Mouse (Mus musculus) liver, embryonic 13.5 days (tissue): ENCODE measurements around the gene Gamt. TPM values are rescaled to one million over a fixed set of nuclear protein-coding genes. Genes with fewer than 3 reads are reported as not detected.
A peak's percentile ranks its signal among the peaks of the same experiment; 100 is the strongest.
"Not testable (repeated sequence)": the region's sequence is repeated elsewhere in the genome, so short reads cannot be mapped to it uniquely, and the experiment has no call there.

Experiments used
- ATAC-seq: fragments of 200-750 bp; cut with Nextera tagmentation; 2 replicates; pipeline ENCODE4 v1.8.0; 2017; ENCODE audit warnings: low read depth, mild to moderate bottlenecking, moderate number of reproducible peaks, moderate library complexity
- DNase-seq: peaks from one replicate; pipeline ENCODE4 v3.0.0; 2022
- H3K27ac ChIP-seq: fragments of 300-500 bp; sonication (generic); 2 replicates; pipeline ENCODE4 v1.5.1; 2015; ENCODE audit warnings: moderate library complexity, mild to moderate bottlenecking, inconsistent platforms
- H3K27me3 ChIP-seq: fragments of 300-500 bp; sonication (generic); 2 replicates; pipeline ENCODE4 v1.6.1; 2015; ENCODE audit warnings: mild to moderate bottlenecking, inconsistent platforms
- H3K36me3 ChIP-seq: fragments of 300-500 bp; sonication (generic); 2 replicates; pipeline ENCODE4 v1.6.1; 2015; ENCODE audit warnings: mild to moderate bottlenecking, inconsistent platforms
- H3K4me1 ChIP-seq: fragments of 300-500 bp; sonication (generic); replicated peaks from 2 replicates; pipeline ENCODE4 v1.6.1; 2015; ENCODE audit warnings: inconsistent platforms
- H3K4me2 ChIP-seq: fragments of 300-500 bp; sonication (generic); 2 replicates; pipeline ENCODE4 v1.6.1; 2015; ENCODE audit warnings: inconsistent platforms, mild to moderate bottlenecking, moderate library complexity
- H3K4me3 ChIP-seq: fragments of 300-500 bp; sonication (generic); replicated peaks from 2 replicates; pipeline ENCODE4 v1.5.1; 2015; ENCODE audit warnings: mild to moderate bottlenecking, inconsistent platforms
- H3K9ac ChIP-seq: fragments of 300-500 bp; sonication (generic); 2 replicates; pipeline ENCODE4 v1.6.1; 2015; ENCODE audit warnings: mild to moderate bottlenecking, inconsistent platforms
- H3K9me3 ChIP-seq: fragments of 300-500 bp; sonication (generic); replicated peaks from 2 replicates; pipeline ENCODE4 v1.6.1; 2016; ENCODE audit warnings: inconsistent platforms
- WGBS: fragments of 180-500 bp; shearing (Covaris S2); methylation state at CpG from one replicate; pipeline ENCODE4 v1.1.7; 2015; ENCODE audit not compliant: insufficient replicate concordance; 5-methylcytosine and 5-hydroxymethylcytosine counted together
- polyA plus RNA-seq: library from polyadenylated mRNA; unstranded; fragments of >200 nt; fragmentation: Nextera tagmentation; extraction: Ambion mirVana; gene quantifications from 2 replicates; pipeline ENCODE4 v1.2.1, GENCODE M21; 2015

Gene Gamt
- polyA plus RNA-seq, 1 experiment from 2014 or later: 57.2 TPM

DNA sequence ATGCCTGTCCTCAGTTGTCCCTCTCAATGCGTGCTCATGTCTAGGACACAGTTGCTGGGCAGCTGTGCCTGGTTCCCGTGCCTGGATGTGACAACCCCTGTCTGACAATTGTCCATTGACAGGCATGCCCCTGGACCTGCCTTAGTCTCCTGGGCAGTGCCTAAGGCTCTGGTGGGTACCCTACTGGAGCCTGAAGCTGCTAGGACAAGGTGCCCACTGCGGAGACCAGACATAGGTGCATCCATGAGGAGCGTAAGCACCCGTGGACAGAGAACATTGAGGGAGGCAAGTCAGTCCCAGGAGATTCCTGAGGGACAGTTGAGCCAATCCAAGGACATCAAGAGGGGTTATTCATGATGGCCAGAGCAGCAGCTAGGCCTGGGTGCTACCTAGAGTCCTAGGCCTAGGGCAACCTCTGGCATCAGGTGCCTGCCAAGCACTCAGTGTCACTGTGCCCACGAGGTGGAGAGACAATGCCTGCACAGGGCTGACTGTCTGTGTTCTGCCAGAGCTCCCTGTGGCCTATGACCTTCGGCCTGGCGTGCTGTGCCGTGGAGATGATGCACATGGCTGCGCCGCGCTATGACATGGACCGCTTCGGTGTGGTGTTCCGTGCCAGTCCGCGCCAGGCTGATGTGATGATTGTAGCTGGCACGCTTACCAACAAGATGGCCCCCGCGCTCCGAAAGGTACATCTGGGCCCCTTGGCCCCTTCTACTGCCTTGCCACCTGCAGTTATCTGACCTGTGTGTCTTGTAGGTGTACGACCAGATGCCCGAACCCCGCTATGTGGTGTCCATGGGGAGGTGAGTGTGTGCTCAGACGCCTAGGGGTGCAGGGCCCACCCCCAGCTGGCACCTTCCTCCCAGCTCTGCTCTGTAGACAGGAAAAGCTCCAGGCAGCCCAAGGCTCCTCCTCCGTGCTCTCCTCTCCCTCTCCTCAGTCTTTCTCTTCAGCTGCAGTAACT is 6.2 kb downstream of the Gamt start:
- Histone ChIP-seq H3K9ac (no peak overlapping the region), H3K4me3 (no peak overlapping the region), H3K4me2 (no peak overlapping the region), H3K27me3 (no peaks in the 10 kb centered on the region), H3K27ac (no peak overlapping the region), H3K9me3 (no peaks in the 10 kb centered on the region), H3K4me1 (peaks cover 60% of the 10 kb centered on the region), H3K36me3 (peaks cover 76% of the 10 kb centered on the region)
- no peak for ATAC-seq
- WGBS: 87% methylated on average over 26 of the region's 26 CpGs
- DNase-seq: no peak

DNA sequence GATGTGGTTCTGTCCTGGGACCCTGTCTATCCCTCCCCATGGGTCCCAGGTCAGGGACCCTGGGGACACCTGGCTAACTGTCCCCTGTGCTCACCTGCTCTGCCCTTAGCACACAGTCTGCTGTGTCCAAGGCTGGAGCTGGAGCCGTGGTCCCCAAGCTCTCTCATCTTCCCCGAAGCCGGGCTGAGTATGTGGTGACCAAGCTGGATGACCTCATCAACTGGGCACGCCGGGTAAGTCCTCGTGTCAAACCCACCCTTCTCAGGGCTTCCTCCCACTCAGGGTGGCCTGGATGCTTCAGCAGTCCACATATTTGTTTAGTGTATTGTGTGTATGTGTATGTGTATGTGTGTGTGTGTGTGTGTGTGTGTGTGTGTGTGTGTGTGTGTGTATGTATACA is 7.3 kb downstream of the Gamt start:
- Histone ChIP-seq H3K9me3 (no peaks in the 10 kb centered on the region), H3K27ac (no peak overlapping the region), H3K4me2 (no peak overlapping the region), H3K9ac (no peak overlapping the region), H3K27me3 (no peaks in the 10 kb centered on the region), H3K36me3 (peaks cover 66% of the 10 kb centered on the region), H3K4me1 (peaks cover 51% of the 10 kb centered on the region), H3K4me3 (no peak overlapping the region)
- WGBS: 90% methylated on average over 6 of the region's 6 CpGs
- no peak for DNase-seq
- no peak for ATAC-seq

DNA sequence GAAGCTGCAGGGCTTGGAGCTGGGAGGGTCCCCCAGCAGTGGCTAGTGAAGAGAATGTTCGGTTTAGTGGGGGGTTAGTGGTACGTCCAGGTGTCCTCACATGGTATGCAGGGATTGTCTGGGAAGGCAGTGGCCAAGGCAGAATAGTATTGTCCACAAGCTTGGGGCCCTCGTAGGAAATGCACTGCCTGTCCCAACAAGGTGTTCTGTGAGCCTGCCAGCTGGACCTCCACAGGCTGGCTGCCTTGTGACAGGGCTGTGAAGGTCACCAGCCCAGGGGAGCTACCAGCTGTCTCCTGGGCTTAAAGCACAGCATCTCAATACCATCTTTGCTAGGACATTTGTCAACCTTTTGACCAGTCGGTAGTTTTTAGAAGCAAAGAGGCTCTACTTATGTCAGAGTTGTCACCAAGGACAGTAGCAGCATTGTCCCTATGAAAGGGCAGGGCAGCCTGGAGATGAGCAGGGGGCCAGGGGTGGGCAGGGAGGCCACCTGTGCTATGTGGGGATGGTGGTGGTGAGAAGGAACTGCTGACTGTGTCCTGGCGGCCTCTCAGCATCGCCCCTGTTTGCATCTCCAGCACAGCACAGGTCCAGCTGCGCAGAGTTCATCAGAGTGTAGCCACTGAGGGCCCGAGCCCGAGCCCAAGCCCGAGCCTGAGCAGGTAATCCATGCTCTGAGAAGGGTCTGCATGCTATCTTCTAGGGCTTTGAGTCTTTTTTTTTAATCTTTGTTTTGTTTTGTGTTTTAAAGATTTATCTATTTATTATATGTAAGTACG is 8.1 kb downstream of the Gamt start:
- Histone ChIP-seq H3K4me2 (no peak overlapping the region), H3K36me3 (peaks cover 58% of the 10 kb centered on the region), H3K27me3 (no peaks in the 10 kb centered on the region), H3K4me1 (peaks cover 51% of the 10 kb centered on the region), H3K9me3 (no peaks in the 10 kb centered on the region), H3K9ac (no peak overlapping the region), H3K4me3 (no peak overlapping the region), H3K27ac (no peak overlapping the region)
- ATAC-seq (no peak), DNase-seq (no peak)
- WGBS: 83% methylated on average over 11 of the region's 11 CpGs

DNA sequence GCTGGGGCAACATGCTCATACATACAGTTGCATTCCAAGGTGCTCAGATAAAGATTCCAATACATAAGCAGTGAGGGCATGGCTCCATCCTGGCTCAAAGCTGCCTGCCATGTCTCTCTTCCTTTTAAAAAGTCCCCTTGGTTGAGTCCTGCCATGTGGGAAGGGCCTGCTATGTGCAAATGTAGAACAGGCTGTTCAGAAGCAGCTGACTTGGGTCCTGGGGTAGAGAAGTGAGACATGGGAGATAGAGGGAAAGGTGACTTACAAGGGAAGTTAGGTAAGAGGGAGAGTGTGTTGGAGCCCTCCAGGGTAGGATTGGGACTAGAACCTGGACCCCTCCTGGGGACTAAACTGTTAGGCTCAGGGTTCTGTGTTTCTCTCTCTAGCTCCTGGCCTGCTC is 8.8 kb downstream of the Gamt start:
- no peak overlapping the region for H3K4me3 ChIP-seq
- DNase-seq (no peak), ATAC-seq (no peak)
- no peak overlapping the region for H3K4me2 ChIP-seq
- no peaks in the 10 kb centered on the region for H3K27me3 ChIP-seq
- no peaks in the 10 kb centered on the region for H3K9me3 ChIP-seq
- H3K27ac ChIP-seq: no peak overlapping the region
- peaks cover 52% of the 10 kb centered on the region for H3K4me1 ChIP-seq
- H3K36me3 ChIP-seq: peaks cover 53% of the 10 kb centered on the region
- H3K9ac ChIP-seq: no peak overlapping the region

DNA sequence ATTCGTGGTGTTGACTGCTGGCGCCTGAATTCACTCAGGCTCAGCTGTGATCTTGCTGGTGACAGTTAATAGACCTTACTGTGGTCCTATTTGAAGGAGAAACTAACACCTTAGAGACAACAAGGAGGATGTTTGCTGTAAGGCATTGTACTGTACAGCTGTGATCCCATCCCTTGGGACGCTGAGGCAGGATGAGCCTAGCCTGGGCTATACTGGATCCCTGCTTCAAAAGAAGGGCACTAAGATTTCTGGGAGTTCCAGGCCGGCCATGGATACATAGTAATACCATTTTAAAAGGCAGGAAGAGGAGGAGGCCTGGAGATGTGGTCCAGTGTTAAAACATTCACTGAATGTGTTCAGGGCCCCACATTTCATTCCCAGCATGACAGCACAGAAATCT is 10.2 kb downstream of the Gamt start:
- H3K27me3 ChIP-seq: no peaks in the 10 kb centered on the region
- H3K4me3 ChIP-seq: peak overlapping the region; percentile 82
- peak overlapping the region; percentile 90 for H3K9ac ChIP-seq
- peak overlapping the region; percentile 90 for H3K4me2 ChIP-seq
- ATAC-seq (no peak), DNase-seq (no peak)
- WGBS: 70% methylated on average over 4 of the region's 4 CpGs
- peaks cover 59% of the 10 kb centered on the region for H3K4me1 ChIP-seq
- H3K36me3 ChIP-seq: peaks cover 38% of the 10 kb centered on the region
- H3K9me3 ChIP-seq: no peaks in the 10 kb centered on the region
- H3K27ac ChIP-seq: no peak overlapping the region

DNA sequence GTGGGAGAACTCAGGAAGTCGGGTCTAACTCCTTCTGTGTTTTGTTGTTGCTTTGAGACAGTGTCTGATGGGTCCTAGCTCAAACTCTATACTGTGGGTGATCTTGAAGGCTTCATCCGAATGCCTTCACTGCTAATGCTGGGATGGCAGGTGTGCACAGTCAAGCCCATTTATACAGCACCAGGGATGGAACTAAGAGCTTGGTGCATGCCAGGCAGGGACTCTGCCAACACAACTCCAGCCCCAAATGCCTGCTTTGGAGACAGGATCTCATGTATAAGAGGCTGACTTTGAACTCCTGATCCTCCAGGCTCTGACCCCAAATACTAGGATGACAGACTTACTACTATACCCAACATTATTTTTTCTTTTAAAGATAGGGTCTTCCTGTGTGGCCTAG is 10.8 kb downstream of the Gamt start:
- DNase-seq (no peak), ATAC-seq (no peak)
- Histone ChIP-seq H3K4me1 (peaks cover 64% of the 10 kb centered on the region), H3K9me3 (no peaks in the 10 kb centered on the region), H3K27ac (peak overlapping the region; percentile 90), H3K27me3 (no peaks in the 10 kb centered on the region), H3K9ac (peak overlapping the region; percentile 90), H3K4me3 (peak overlapping the region; percentile 82), H3K4me2 (peak overlapping the region; percentile 90), H3K36me3 (peaks cover 33% of the 10 kb centered on the region)
- WGBS: 34% methylated on average over 2 of the region's 2 CpGs

DNA sequence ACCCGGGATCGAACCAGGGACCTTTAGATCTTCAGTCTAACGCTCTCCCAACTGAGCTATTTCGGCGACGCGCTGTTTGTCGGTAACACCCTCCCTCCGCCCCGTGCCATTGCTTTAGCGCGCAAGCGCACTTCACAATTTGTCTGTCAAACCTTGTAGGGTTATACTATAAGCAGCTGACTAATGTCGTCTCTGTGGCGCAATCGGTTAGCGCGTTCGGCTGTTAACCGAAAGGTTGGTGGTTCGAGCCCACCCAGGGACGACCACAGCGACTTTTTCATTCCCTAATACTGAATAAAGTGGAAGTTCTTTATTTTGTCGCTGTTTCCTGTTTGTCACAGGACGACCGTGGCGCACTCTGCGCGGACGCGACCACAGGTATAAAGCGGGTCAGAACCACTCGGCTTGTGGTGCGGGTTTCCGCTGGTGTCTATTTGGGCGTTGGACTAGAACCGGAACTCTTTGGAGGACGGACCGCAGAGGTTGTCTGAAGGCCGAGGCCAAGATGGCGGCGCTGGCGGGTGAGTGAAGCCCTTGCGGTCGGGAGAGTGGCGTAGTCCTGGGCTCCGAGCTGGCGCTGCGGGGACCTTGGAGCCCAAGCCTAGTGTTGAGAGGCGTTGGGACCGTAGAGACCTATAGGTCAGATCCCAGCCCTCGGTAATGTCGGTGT is 11.7 kb downstream of the Gamt start, which contains the start of gene Ndufs7:
Ndufs7 (plus strand) TSS at position 151 of the 670 bp plus-strand sequence.
- H3K9me3 ChIP-seq: no peaks in the 10 kb centered on the region
- peak; percentile 89 for DNase-seq
- no peaks in the 10 kb centered on the region for H3K27me3 ChIP-seq
- H3K36me3 ChIP-seq: peaks cover 30% of the 10 kb centered on the region
- H3K4me1 ChIP-seq: peaks cover 62% of the 10 kb centered on the region
- peak within 1 kb of the TSS; percentile 90 for H3K9ac ChIP-seq
- H3K4me2 ChIP-seq: peak within 1 kb of the TSS; percentile 90
- H3K27ac ChIP-seq: peak within 1 kb of the TSS; percentile 90
- under 1% methylated on average over 53 of the region's 53 CpGs for WGBS
- peak within 1 kb of the TSS; percentile 82 for H3K4me3 ChIP-seq
- ATAC-seq: peak; percentile 87

DNA sequence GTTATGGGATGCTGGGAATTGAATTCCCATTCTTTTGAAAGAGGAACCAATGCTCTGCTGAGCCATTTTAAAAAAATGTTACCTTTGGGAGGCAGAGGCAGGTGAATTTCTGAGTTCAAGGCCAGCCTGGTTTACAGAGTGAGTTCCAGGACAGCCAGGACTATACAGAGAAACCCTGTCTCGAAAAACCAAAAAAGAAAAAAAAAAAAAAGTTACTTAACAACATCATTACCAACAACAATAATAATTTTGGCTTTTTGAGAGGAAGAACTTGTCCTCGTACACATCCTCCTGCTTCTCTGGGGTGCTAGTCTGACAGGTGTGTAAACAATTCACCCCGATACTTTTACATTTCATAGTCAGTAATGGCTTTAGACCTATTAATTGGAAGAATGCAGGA is 12.4 kb downstream of the Gamt start:
- DNase-seq, H3K27me3 ChIP-seq, H3K9me3 ChIP-seq, ATAC-seq: not testable (repeated sequence)
- peak overlapping the region; percentile 31; the same call in 1 of the 2 replicates for H3K9ac ChIP-seq
- H3K4me3 ChIP-seq: peak overlapping the region; percentile 82
- H3K27ac ChIP-seq: peak overlapping the region; percentile 20; the same call in 1 of the 2 replicates
- peaks cover 59% of the 10 kb centered on the region for H3K4me1 ChIP-seq
- peak overlapping the region; percentile 90 for H3K4me2 ChIP-seq
- H3K36me3 ChIP-seq: peaks cover 30% of the 10 kb centered on the region
- 24% methylated on average over 3 of the region's 3 CpGs for WGBS

DNA sequence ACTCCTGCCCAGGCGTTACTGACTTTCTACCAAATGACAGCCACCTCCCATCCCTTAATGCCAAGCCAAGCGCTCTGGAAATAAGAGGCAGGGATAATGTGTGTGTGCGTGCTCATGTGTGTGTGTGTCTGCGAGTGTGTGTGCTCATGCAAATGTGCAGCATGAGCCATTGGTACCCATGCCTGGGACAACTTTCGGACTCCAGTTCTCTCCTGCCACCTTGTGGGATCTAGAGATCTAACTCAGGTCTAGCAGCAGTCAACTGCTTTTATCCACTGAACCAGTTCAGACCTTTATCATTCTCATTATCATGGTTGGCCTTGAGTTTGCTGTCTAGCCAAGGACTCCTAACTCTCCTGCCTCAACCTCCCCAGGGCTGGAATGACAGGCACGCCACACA is 13.0 kb downstream of the Gamt start:
- WGBS: 63% methylated on average over 6 of the region's 6 CpGs
- H3K4me2 ChIP-seq: peak overlapping the region; percentile 90

DNA sequence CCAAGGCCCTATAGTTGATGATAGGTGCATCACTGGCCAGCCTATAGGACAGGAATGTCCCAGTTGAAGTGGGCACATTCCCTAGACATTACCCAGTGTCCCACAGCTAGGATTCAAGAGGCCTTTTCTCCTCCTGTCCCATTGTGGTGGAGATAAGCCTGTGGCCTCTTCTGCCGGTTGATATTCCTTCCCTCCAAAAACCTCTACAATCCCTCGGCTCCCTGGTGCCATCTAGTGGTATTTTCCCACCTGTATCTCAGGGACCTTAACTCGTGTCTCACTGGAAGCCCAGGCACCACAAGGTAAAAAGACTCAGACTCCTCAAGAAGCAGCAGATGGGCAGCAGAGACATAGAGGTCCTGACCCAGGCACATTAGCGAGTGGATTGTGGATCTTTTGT is 15.2 kb downstream of the Gamt start:
- DNase-seq: peak; percentile 76

More for the DNA sequence above, 13.0 kb downstream of the Gamt start:
- Histone ChIP-seq H3K27ac (no peak overlapping the region), H3K36me3 (peaks cover 31% of the 10 kb centered on the region), H3K4me1 (peaks cover 57% of the 10 kb centered on the region), H3K9ac (peak overlapping the region; percentile 31; the same call in 1 of the 2 replicates), H3K4me3 (peak overlapping the region; percentile 82; the same call in 1 of the 2 replicates), H3K9me3 (no peaks in the 10 kb centered on the region), H3K27me3 (no peaks in the 10 kb centered on the region)
- DNase-seq: no peak
- no peak for ATAC-seq

More for the DNA sequence above, 15.2 kb downstream of the Gamt start:
- Histone ChIP-seq H3K9me3 (no peaks in the 10 kb centered on the region), H3K27me3 (no peaks in the 10 kb centered on the region), H3K4me3 (no peak overlapping the region), H3K9ac (peak overlapping the region; percentile 48), H3K4me2 (no peak overlapping the region), H3K36me3 (peaks cover 42% of the 10 kb centered on the region), H3K27ac (peak overlapping the region; percentile 62), H3K4me1 (peaks cover 48% of the 10 kb centered on the region)
- no peak for ATAC-seq
- WGBS: 5% methylated on average over 4 of the region's 4 CpGs
